Mouse (Mus musculus): ENCODE data around the gene Mapk1. TPM values are rescaled to one million over a fixed set of nuclear protein-coding genes. Genes with fewer than 3 reads are reported as not detected.

Mapk1 gene
- polyA plus RNA-seq, 1 experiment, result 77.2 TPM

DNA sequence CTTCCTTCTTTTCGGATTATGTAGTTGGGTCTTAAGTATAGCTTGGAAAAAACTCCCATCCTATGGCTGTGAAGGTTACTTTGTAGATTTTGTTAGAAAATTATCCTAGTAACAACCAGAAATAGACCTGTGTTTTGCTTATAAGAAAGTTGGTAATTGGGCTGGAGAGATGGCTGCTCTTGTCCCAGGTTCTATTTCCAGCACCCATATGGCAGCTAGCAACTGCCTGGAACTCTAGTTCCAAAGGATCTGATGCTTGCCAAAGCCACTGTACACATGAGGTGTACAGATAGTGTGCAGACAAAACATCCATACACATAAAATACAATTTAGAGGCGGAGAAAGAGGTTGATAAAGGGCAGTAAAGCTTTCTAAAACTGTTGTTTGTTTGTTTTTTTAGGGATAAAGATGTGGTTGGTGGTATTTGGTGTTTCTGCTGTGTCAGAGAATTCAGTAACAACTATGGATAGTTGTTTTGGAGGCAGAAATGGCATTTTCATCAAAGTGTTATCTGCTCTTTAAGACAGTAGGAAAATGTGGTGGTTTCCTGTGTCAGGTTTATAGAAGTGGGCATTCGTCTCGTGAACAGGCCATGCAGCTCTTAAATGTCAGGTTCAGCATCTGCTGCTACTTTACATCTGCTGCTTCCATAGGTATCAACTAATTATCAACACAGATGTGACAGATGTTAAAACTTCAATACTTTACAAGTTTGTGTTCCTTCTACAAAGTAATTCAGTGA, 32.1 kb downstream of the Mapk1 start:
- Histone ChIP-seq H3K79me3 (ENCODE audit: low read depth) (peaks cover 59% of the 10 kb centered on the region), H3ac (ENCODE audit: control insufficient read depth, insufficient read length, low read depth) (no peak overlapping the region), H3K79me2 (ENCODE audit: control insufficient read depth, insufficient read depth) (peaks cover 87% of the 10 kb centered on the region), H3K4me3 (ENCODE audit: insufficient read depth, poor library complexity, severe bottlenecking) (no peak overlapping the region), H3K36me3 (ENCODE audit: control insufficient read depth, insufficient read depth) (peaks cover 47% of the 10 kb centered on the region), H3K27me3 (ENCODE audit: control insufficient read depth, insufficient read depth, insufficient read length) (no peaks in the 10 kb centered on the region)
- TF ChIP-seq USF1 (IDR thresholded peaks at IDR 0.05; ENCODE audit: low read depth), result no peak
- TF ChIP-seq CTCF (IDR thresholded peaks at IDR 0.05; ENCODE audit: control insufficient read depth, insufficient read depth, insufficient read length), result no peak
- TF ChIP-seq MAX (IDR thresholded peaks at IDR 0.05), result no peak
- TF ChIP-seq MYOG (IDR thresholded peaks at IDR 0.05; ENCODE audit: control insufficient read depth, extremely low read depth, insufficient read length), result no peak
- no peak for TF ChIP-seq CEBPB (IDR thresholded peaks at IDR 0.05; ENCODE audit: low read depth)
- TF ChIP-seq MYOD1 (IDR thresholded peaks at IDR 0.05; ENCODE audit: control insufficient read depth, insufficient read length, low read depth), result no peak
- no peak for TF ChIP-seq FOSL1 (IDR thresholded peaks at IDR 0.05; ENCODE audit: insufficient read depth, low read length, poor library complexity, severe bottlenecking)

GRCm38 (mm10) chr16:17015853-17016230, 32.7 kb downstream of the Mapk1 start:
- Histone ChIP-seq H3K79me3 (ENCODE audit: low read depth) (peaks cover 58% of the 10 kb centered on the region), H3K79me2 (ENCODE audit: control insufficient read depth, insufficient read depth) (peaks cover 88% of the 10 kb centered on the region), H3K36me3 (ENCODE audit: control insufficient read depth, insufficient read depth) (peaks cover 50% of the 10 kb centered on the region), H3K27me3 (ENCODE audit: control insufficient read depth, insufficient read depth, insufficient read length) (no peaks in the 10 kb centered on the region), H3K4me3 (ENCODE audit: insufficient read depth, poor library complexity, severe bottlenecking) (no peak overlapping the region), H3ac (ENCODE audit: control insufficient read depth, insufficient read length, low read depth) (no peak overlapping the region)
- TF ChIP-seq MYOG (IDR thresholded peaks at IDR 0.05; ENCODE audit: control insufficient read depth, extremely low read depth, insufficient read length) (no peak), CTCF (IDR thresholded peaks at IDR 0.05; ENCODE audit: control insufficient read depth, insufficient read depth, insufficient read length) (no peak), MAX (IDR thresholded peaks at IDR 0.05) (no peak)

GRCm38 (mm10) chr16:17018071-17018470, 34.9 kb downstream of the Mapk1 start:
- Histone ChIP-seq H3K36me3 (ENCODE audit: control insufficient read depth, insufficient read depth) (peaks cover 72% of the 10 kb centered on the region), H3ac (ENCODE audit: control insufficient read depth, insufficient read length, low read depth) (no peak overlapping the region), H3K79me2 (ENCODE audit: control insufficient read depth, insufficient read depth) (peaks cover 83% of the 10 kb centered on the region), H3K27me3 (ENCODE audit: control insufficient read depth, insufficient read depth, insufficient read length) (no peaks in the 10 kb centered on the region), H3K4me3 (ENCODE audit: insufficient read depth, poor library complexity, severe bottlenecking) (no peak overlapping the region), H3K79me3 (ENCODE audit: low read depth) (peaks cover 46% of the 10 kb centered on the region)
- no peak for TF ChIP-seq MYOD1 (IDR thresholded peaks at IDR 0.05; ENCODE audit: control insufficient read depth, insufficient read length, low read depth)
- TF ChIP-seq MAX (IDR thresholded peaks at IDR 0.05), result no peak
- TF ChIP-seq MYOG (IDR thresholded peaks at IDR 0.05; ENCODE audit: control insufficient read depth, extremely low read depth, insufficient read length), result no peak
- TF ChIP-seq FOSL1 (IDR thresholded peaks at IDR 0.05; ENCODE audit: insufficient read depth, low read length, poor library complexity, severe bottlenecking), result no peak
- no peak for TF ChIP-seq CTCF (IDR thresholded peaks at IDR 0.05; ENCODE audit: control insufficient read depth, insufficient read depth, insufficient read length)
- no peak for TF ChIP-seq USF1 (IDR thresholded peaks at IDR 0.05; ENCODE audit: low read depth)

GRCm38 (mm10) chr16:17024469-17025148, 41.4 kb downstream of the Mapk1 start:
- Histone ChIP-seq H3ac (ENCODE audit: control insufficient read depth, insufficient read length, low read depth) (no peak overlapping the region), H3K36me3 (ENCODE audit: control insufficient read depth, insufficient read depth) (peaks cover 95% of the 10 kb centered on the region), H3K27me3 (ENCODE audit: control insufficient read depth, insufficient read depth, insufficient read length) (no peaks in the 10 kb centered on the region), H3K4me3 (ENCODE audit: insufficient read depth, poor library complexity, severe bottlenecking) (no peak overlapping the region), H3K79me2 (ENCODE audit: control insufficient read depth, insufficient read depth) (peaks cover 32% of the 10 kb centered on the region), H3K79me3 (ENCODE audit: low read depth) (peaks cover 10% of the 10 kb centered on the region)
- TF ChIP-seq CEBPB (IDR thresholded peaks at IDR 0.05; ENCODE audit: low read depth) (peak; percentile 88), USF1 (IDR thresholded peaks at IDR 0.05; ENCODE audit: low read depth) (no peak)

GRCm38 (mm10) chr16:17029971-17030695, 47.0 kb downstream of the Mapk1 start:
- Histone ChIP-seq H3K27me3 (ENCODE audit: control insufficient read depth, insufficient read depth, insufficient read length) (no peaks in the 10 kb centered on the region), H3ac (ENCODE audit: control insufficient read depth, insufficient read length, low read depth) (no peak overlapping the region), H3K79me3 (ENCODE audit: low read depth) (peaks cover 3% of the 10 kb centered on the region), H3K36me3 (ENCODE audit: control insufficient read depth, insufficient read depth) (peaks cover 91% of the 10 kb centered on the region), H3K4me3 (ENCODE audit: insufficient read depth, poor library complexity, severe bottlenecking) (no peak overlapping the region), H3K79me2 (ENCODE audit: control insufficient read depth, insufficient read depth) (no peaks in the 10 kb centered on the region)
- TF ChIP-seq MYOG (IDR thresholded peaks at IDR 0.05; ENCODE audit: control insufficient read depth, extremely low read depth, insufficient read length) (no peak), MAX (IDR thresholded peaks at IDR 0.05) (no peak), CTCF (IDR thresholded peaks at IDR 0.05; ENCODE audit: control insufficient read depth, insufficient read depth, insufficient read length) (no peak), MYOD1 (IDR thresholded peaks at IDR 0.05; ENCODE audit: control insufficient read depth, insufficient read length, low read depth) (no peak), CEBPB (IDR thresholded peaks at IDR 0.05; ENCODE audit: low read depth) (no peak), USF1 (IDR thresholded peaks at IDR 0.05; ENCODE audit: low read depth) (no peak), FOSL1 (IDR thresholded peaks at IDR 0.05; ENCODE audit: insufficient read depth, low read length, poor library complexity, severe bottlenecking) (no peak)
